Mouse (Mus musculus) layer of hippocampus, adult 9-11 months (tissue): ENCODE results near the gene Hist1h2ao.
"Not testable (repeated sequence)": the region's sequence is repeated elsewhere in the genome, so short reads cannot be mapped to it uniquely, and the experiment has no call there.

ENCODE experiments used
- DNase-seq: peaks from one replicate; pipeline ENCODE4 v3.0.0; 2022

The Hist1h2ao gene

DNA sequence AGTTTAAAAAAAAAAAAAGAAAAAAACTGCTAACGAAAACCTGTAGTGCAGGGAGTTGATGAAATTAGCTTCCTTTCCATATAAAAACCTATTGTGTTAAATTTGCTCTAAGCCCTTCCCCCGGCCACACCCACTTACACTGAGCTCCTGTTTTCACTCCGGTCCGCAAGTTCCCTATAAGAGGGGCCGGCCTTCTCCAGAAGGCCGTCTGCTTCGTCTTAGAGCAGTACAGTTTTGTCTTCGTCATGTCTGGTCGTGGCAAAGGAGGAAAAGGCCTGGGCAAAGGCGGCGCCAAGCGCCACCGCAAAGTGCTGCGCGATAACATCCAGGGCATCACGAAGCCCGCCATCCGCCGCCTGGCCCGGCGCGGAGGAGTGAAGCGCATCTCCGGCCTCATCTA, 1.3 kb downstream of the Hist1h2ao start, which contains the start of gene Hist1h4m:
Hist1h4m (plus strand) TSS at position 208 of the 400 bp plus-strand sequence.
- DNase-seq, result peak; percentile 60

DNA sequence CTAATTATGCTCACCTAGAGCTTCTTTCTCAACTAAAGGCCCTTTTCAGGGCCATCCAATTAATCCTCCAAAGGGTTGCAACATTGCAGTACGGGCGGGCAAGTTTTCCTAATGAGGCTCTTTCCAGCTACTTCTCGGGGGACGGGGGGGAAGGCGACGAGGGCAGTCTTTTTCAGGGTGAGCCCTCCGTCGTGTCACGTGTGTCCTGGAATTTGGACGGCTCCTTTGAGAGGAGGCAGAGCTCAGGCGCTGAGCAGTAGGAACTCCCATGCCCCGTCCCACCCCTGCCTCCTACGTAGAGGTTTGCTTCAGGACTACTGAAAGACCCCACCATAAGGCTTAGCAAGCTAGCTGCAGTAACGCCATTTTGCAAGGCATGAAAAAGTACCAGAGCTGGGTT, 1.8 kb downstream of the Hist1h2ao start:
- not testable (repeated sequence) for DNase-seq

DNA sequence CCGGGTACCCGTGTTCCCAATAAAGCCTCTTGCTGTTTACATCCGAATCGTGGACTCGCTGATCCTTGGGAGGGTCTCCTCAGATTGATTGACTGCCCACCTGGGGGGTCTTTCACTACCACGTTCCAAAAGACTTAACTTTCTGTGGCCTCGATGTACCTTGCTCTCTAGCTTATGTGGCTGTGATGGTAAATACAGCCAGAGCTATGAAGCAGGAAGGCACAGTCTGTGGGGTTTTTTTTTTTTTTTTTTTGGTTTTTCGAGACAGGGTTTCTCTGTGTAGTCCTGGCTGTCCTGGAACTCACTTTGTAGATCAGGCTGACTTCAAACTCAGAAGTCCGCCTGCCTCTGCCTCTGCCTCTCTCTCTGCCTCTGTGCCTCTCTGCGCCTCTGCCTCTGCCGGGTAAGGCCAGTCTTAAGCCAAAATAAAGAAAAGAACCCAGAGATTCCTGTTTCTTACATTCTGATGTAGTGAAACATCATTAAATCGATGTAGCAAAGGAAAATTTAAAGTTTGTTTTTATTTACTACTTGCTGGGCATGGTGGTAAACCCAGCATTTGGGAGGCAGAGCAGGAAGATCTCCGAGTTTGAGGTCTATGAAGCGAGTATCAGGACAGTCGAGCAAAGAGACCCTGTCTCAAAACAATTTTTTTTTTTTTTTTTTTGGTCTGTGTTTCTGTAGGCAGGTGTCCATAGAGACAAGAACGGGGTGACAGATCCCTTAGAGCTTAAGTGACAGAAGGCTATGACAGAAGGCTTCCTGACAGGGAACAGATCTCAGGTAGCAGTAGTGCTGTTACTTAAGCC, 10.0 kb downstream of the Hist1h2ao start:
- DNase-seq, result not testable (repeated sequence)

DNA sequence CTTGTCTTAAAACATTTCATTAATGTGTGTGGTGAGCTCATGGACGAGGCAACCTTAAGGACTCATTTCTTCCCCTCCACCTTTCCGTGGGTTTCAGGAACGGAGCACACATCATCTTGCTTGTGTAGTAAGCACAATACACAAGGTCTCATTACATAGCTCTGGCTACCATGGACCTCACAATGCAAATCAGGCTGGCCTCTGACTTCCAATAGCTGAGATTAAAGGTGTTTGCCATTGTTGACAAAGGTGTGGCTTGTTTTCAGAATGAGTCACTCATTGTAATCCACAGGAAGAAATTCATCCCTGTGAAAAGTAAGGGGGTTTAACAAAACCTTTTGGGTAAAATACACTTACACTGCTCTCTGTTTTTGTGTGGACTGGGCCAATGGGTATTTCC, 18.2 kb downstream of the Hist1h2ao start:
- DNase-seq, result no peak

DNA sequence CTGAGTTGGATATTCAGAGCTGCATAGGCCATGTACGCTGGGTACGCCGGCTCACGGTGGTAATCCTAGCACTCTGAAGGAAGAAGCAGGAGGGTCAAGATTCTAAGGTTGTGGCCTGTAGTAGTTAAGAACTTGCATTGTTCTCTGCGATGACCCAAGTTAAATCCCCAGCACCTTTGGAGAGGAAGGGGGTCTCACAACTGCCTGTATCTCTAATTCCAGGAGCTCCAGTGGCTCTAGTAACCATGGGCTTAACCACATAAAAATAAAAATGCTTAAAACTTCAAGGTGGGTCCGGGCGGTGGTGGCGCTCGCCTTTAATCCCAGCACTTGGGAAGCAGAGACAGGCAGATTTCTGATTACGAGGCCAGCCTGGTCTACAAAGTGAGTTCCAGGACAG, 20.1 kb downstream of the Hist1h2ao start:
- no peak for DNase-seq

DNA sequence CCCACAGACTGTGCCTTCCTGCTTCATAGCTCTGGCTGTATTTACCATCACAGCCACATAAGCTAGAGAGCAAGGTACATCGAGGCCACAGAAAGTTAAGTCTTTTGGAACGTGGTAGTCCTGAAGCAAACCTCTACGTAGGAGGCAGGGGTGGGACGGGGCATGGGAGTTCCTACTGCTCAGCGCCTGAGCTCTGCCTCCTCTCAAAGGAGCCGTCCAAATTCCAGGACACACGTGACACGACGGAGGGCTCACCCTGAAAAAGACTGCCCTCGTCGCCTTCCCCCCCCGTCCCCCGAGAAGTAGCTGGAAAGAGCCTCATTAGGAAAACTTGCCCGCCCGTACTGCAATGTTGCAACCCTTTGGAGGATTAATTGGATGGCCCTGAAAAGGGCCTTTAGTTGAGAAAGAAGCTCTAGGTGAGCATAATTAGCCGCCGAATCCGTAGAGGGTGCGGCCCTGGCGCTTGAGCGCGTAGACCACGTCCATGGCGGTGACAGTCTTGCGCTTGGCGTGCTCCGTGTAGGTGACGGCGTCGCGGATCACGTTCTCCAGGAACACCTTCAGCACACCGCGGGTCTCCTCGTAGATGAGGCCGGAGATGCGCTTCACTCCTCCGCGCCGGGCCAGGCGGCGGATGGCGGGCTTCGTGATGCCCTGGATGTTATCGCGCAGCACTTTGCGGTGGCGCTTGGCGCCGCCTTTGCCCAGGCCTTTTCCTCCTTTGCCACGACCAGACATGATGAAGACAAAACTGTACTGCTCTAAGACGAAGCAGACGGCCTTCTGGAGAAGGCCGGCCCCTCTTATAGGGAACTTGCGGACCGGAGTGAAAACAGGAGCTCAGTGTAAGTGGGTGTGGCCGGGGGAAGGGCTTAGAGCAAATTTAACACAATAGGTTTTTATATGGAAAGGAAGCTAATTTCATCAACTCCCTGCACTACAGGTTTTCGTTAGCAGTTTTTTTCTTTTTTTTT, 21.4 kb downstream of the Hist1h2ao start, which contains the start of gene Hist1h4n:
Hist1h4n (minus strand) TSS at position 779 of the 977 bp plus-strand sequence.
- DNase-seq, result peak; percentile 52

DNA sequence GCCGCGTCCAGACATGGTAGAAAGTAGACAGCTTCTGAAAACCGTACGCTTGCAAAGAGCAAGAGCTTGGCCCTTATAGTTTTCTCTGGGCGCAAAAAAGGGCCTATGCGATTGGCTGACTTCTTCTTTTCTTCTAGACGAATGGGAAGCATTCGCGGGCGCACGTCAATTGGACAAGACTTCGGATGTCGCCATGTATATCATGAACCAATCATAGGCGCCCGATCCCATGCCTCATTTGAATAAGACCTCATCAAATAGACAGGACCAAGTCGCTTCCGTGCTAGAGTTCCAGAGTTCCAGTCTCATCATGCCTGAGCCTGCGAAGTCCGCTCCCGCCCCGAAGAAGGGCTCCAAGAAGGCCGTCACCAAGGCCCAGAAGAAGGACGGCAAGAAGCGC, 23.2 kb downstream of the Hist1h2ao start, which contains the start of the genes Hist1h2ap and Hist1h2br:
Hist1h2ap (minus strand) TSS at position 47 of the 400 bp plus-strand sequence.
Hist1h2br (plus strand) TSS at position 283 of the 400 bp plus-strand sequence.
- not testable (repeated sequence) for DNase-seq

DNA sequence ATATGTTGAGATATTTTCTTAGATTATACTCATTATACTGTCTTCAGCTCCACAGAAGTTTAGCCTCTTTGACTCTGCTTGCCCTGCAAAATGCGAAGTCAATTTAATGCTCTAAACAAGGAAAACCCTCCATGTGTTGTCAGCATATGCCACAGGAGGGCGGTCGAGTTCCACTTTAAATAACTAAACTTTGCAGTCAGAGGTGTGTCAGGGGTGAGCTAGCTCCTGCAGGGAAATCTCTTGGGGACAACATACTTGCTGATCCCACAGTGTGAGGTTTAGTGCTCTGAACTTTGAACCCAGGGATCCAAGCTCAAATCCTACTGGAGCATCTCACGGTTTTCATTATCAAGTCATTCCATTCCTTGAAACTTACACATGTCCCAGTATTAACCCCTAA, 30.2 kb downstream of the Hist1h2ao start:
- not testable (repeated sequence) for DNase-seq

DNA sequence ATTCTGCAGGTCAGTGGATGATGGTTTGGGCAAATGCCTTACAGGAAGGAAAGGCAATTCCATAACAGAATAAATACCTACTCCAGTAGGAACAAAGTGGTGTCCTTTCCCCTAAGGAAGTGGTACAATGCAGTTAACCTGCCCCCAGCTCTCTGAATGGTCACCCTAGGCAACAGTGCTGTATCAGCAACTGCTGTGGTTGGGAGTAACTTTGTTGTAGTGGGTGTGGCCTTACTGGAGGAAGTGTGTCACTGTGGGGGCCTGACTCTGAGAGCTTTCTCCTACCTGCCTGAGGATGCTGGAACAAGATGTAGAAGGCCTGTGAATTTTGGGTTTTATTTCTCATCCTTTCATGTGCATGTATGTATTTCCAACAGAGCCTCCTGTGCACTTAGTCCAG, 36.1 kb downstream of the Hist1h2ao start:
- DNase-seq, result not testable (repeated sequence)

DNA sequence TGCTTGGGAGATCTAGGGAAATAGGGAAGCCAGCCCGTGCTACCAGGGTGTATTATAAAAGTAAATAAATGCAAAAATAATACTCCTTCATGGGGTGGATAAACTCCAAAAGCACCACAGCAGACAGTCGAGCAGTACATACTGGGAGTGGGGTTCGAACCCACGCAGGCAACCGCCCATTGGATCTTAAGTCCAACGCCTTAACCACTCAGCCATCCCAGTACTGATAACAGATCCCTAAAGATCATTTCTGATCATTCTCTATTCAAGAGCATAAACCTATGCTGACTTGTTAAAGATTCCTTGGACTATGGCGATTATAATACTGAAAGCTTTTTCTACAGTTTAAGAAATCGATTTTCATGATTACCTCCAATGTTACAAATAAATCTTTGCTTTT, 37.6 kb downstream of the Hist1h2ao start:
- no peak for DNase-seq

DNA sequence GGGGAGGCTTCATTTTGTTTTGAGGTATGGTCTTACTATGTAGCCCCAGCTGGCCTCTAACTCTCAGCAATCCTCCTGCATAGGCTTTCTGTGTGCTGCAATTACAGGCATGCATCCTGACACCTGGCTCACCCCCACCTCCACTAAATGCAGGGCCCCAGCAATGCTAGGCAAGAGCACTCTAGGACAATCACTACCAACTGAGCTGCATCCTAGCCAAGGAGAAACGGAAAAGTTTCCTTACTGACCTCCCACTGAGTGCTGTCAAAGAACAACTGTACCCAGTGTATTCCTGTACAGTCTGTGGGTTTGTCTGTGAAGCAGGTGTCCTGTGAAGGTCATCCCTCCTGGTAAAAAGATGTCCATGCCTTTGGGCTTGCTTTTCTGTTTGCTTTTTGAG, 40.4 kb downstream of the Hist1h2ao start:
- not testable (repeated sequence) for DNase-seq

DNA sequence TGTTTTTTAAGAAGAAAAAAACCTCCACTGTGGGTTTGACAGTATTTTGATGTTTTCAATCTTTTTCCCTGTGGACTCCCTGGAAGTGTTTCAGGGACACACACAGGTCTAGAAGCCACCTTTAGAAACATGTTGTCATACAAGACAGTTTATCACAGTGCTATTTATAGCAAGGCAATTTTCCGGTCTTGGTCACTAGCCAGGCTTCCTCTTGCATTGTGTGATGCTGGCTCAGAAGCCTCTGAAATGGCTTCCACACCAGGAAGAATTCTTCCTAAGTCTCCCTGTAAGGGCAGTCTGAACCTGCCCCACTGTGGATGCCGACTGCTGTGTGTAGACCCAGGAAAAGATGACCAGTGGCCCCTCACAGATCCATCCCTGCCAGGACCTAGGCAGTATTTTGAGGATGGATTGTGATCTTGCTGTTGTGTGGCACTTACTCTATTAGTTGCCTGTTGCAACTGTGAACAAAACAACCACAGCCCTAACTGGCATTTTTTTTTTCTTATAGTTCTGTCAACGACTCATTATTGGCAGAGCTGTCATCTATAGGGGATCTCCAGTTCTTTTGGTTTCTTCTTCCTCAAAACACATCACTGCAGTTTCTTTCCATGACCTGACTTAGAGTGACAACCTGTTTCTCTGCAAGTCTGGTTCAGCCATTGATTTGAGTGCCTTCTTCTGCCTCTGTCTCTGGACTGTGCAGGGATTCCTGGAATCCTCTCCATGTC, 42.1 kb downstream of the Hist1h2ao start:
- DNase-seq, result no peak

DNA sequence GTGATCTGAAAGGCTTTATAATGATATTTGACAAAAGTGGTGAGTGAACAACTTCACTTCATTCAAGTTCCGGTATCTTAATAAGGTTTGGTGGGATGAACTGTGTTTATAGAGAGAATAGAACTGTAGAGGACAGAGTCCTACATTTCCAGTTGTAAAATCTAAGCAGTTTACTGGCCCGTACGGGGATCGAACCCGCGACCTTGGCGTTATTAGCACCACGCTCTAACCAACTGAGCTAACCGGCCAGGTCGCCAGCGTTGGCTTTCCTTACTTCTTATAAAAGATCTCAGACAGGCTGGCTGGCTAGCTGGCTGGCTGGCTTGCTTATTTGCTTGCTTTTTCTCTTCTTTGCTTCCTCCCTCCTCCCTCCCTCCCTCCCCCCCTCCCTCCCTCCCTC, 44.9 kb downstream of the Hist1h2ao start:
- DNase-seq, result peak; percentile 71

DNA sequence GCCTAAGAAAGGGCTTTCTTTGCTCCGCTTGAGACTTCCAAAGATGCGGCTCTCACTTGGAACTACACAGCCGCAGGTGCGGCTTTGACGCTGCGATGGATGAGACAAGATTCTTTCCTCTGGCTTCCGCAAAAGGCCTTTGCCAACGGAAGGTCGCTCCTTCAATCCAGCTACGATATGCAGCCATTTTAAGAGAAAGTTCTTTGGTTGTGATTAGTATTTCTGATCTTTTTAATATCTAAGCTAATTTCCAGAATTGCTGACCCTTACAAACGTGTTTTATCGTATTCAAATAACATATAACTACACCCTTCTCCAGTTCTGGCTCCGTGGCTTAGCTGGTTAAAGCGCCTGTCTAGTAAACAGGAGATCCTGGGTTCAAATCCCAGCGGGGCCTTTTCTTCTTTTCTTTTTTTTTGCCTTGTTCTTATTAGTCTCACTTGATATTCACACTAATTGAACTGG, 45.5 kb downstream of the Hist1h2ao start:
- peak; percentile 24 for DNase-seq
